Mouse (Mus musculus): ENCODE measurements around the gene Ankzf1. TPM values are rescaled to one million over a fixed set of nuclear protein-coding genes. Genes with fewer than 3 reads are reported as not detected.
"Not testable (repeated sequence)": the region's sequence is repeated elsewhere in the genome, so short reads cannot be mapped to it uniquely, and the experiment has no call there.

Ankzf1 gene
- polyA plus RNA-seq, 1 experiment: 3.6 TPM

DNA sequence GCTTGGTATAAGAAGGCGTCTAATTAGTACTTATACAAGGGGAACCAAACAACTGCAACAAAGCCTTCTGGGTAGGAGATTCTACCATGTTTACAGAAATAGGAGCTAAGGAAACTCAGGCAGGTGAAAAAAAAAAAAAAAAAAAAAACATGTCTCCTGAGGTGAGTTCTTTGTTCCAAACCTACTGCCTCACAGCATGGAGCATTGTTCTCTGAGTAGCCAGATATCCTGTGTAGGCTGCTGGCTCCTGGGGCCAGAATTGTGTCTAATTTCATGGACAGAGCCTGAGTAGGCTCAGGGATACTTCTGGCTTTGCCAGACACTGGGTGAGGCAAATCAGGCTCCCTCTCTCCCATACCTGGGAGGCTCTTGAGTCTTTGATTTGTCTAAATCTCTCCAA lies 35.7 kb downstream of the Ankzf1 start:
- H3K4me3 ChIP-seq (ENCODE audit: insufficient read depth, low read depth, low read length): no peak overlapping the region
- no peaks in the 10 kb centered on the region for H3K4me1 ChIP-seq (ENCODE audit: control insufficient read depth, insufficient read depth, insufficient read length, low read length)
- H3K27ac ChIP-seq (replicated peaks; ENCODE audit: low read depth, low read length): no peak overlapping the region

GRCm38 (mm10) chr1:75229158-75229557 lies 37.2 kb downstream of the Ankzf1 start:
- H3K4me3 ChIP-seq (ENCODE audit: insufficient read depth, low read depth, low read length): no peak overlapping the region
- no peaks in the 10 kb centered on the region for H3K4me1 ChIP-seq (ENCODE audit: control insufficient read depth, insufficient read depth, insufficient read length, low read length)
- no peak overlapping the region for H3K27ac ChIP-seq (replicated peaks; ENCODE audit: low read depth, low read length)

- peaks cover 5% of the 10 kb centered on the region; the same call in 1 of the 2 replicates for H3K4me1 ChIP-seq (ENCODE audit: control insufficient read depth, insufficient read depth, insufficient read length, low read length)
- no peak overlapping the region for H3K4me3 ChIP-seq (ENCODE audit: insufficient read depth, low read depth, low read length)
- H3K27ac ChIP-seq (replicated peaks; ENCODE audit: low read depth, low read length): no peak overlapping the region
Observed at GRCm38 (mm10) chr1:75230335-75230994, 38.5 kb downstream of the Ankzf1 start.

- Histone ChIP-seq H3K4me3 (ENCODE audit: insufficient read depth, low read depth, low read length) (no peak overlapping the region), H3K27ac (replicated peaks; ENCODE audit: low read depth, low read length) (no peak overlapping the region), H3K4me1 (ENCODE audit: control insufficient read depth, insufficient read depth, insufficient read length, low read length) (peaks cover 9% of the 10 kb centered on the region)
Observed at GRCm38 (mm10) chr1:75231224-75231623, 39.3 kb downstream of the Ankzf1 start.

DNA sequence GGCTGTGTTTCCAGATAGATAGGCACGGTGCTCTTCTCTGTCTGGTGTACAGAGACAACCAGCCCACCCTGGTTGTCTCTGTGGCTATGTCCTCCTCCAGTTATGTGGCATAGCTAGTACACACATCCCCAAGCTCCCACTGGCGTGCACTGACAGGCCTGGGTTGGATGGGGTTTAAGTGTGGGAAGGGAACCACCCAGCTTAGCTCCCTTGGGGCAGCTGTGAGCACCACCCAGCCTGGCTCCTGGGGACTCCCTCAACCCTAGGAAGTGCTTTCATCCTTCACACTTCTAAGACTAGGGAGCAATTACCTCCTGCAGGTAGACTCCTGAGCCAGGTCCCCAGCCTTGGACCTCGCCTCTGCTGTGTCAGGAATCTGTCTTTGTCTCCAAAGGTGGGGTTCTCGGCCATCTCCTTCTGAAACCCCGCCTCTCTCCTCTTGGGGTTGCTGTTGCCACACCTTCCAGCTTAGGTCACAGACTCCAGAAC lies 39.8 kb downstream of the Ankzf1 start, which contains the start of gene A630095N17Rik:
Gene A630095N17Rik, minus strand, starts transcription at position 439 of the 489 bp plus-strand sequence.
- H3K4me1 ChIP-seq (ENCODE audit: control insufficient read depth, insufficient read depth, insufficient read length, low read length): peaks cover 9% of the 10 kb centered on the region
- H3K4me3 ChIP-seq (ENCODE audit: insufficient read depth, low read depth, low read length): no peak within 1 kb of the TSS
- H3K27ac ChIP-seq (replicated peaks; ENCODE audit: low read depth, low read length): no peak within 1 kb of the TSS

DNA sequence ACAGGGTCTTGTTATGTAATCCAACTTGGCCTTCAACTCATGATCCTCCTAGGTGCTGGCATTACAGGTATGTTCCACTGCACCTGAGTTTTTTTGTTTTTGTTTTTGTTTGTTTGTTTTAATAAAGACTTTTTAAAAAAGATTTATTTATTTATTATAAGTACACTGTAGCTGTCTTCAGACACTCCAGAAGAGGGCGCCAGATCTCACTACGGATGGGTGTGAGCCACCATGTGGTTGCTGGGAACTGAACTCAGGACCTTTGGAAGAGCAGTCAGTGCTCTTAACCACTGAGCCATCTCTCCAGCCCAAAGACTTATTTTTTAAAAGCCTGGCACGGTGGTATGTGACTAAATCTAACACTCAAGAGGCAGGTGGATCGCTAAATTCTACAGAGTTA lies 40.5 kb downstream of the Ankzf1 start:
- not testable (repeated sequence) for H3K4me3 ChIP-seq (ENCODE audit: insufficient read depth, low read depth, low read length)

DNA sequence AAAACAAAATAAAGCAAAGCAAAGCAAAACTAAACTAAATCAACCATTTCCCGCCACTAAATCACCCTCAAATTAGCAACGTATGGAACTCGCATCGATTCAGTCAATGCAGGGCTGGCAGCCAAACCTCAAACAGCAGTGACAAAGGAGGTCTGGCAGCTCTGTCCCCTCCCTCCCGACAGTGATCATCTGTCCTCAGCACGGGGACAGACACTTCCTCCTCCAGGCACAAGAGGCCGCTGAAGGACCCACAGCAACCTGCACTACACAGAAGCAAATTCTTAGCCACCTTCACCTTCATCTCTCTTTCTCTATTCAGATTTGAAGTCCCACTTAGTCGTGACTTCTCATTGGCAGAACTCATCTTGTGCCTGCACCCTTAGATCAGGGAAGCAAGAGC lies 42.7 kb downstream of the Ankzf1 start:
- Histone ChIP-seq H3K4me3 (ENCODE audit: insufficient read depth, low read depth, low read length) (no peak overlapping the region), H3K4me1 (ENCODE audit: control insufficient read depth, insufficient read depth, insufficient read length, low read length) (peaks cover 9% of the 10 kb centered on the region), H3K27ac (replicated peaks; ENCODE audit: low read depth, low read length) (no peak overlapping the region)

More for the DNA sequence above, 40.5 kb downstream of the Ankzf1 start:
- H3K27ac ChIP-seq (replicated peaks; ENCODE audit: low read depth, low read length); H3K4me1 ChIP-seq (ENCODE audit: control insufficient read depth, insufficient read depth, insufficient read length, low read length): not testable (repeated sequence)

- peaks cover 9% of the 10 kb centered on the region for H3K4me1 ChIP-seq (ENCODE audit: control insufficient read depth, insufficient read depth, insufficient read length, low read length)
- peak within 1 kb of the TSS; percentile 82 for H3K4me3 ChIP-seq (ENCODE audit: insufficient read depth, low read depth, low read length)
- H3K27ac ChIP-seq (replicated peaks; ENCODE audit: low read depth, low read length): peak within 1 kb of the TSS; percentile 99
Observed at GRCm38 (mm10) chr1:75236117-75237050, 44.4 kb downstream of the Ankzf1 start, which contains the start of gene Dnajb2. Gene Dnajb2 (plus strand): TSS chr1:75236406.

DNA sequence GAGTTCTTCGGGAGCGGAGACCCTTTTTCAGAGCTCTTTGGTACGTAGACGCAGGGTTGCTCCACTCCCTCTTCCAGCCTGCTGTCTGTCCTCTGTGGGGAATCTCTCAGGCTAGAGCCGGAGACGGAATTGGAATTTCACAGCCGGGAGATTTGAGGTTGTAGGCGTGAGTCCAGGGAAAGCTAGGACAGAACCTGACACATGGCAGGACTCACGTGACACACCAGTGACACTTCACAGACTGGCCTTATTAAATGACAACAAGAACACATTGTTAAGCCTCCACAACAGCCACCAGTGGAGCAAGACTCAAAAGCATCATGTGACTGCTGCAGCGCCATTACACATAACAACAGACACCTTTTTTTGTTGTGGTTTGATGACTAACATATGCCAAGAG lies 47.6 kb downstream of the Ankzf1 start:
- no peak overlapping the region for H3K27ac ChIP-seq (replicated peaks; ENCODE audit: low read depth, low read length)
- H3K4me3 ChIP-seq (ENCODE audit: insufficient read depth, low read depth, low read length): no peak overlapping the region
- peaks cover 9% of the 10 kb centered on the region for H3K4me1 ChIP-seq (ENCODE audit: control insufficient read depth, insufficient read depth, insufficient read length, low read length)

GRCm38 (mm10) chr1:75243411-75243810 lies 51.5 kb downstream of the Ankzf1 start:
- Histone ChIP-seq H3K4me3 (ENCODE audit: insufficient read depth, low read depth, low read length) (no peak overlapping the region), H3K4me1 (ENCODE audit: control insufficient read depth, insufficient read depth, insufficient read length, low read length) (peaks cover 5% of the 10 kb centered on the region; the same call in 1 of the 2 replicates), H3K27ac (replicated peaks; ENCODE audit: low read depth, low read length) (no peak overlapping the region)

DNA sequence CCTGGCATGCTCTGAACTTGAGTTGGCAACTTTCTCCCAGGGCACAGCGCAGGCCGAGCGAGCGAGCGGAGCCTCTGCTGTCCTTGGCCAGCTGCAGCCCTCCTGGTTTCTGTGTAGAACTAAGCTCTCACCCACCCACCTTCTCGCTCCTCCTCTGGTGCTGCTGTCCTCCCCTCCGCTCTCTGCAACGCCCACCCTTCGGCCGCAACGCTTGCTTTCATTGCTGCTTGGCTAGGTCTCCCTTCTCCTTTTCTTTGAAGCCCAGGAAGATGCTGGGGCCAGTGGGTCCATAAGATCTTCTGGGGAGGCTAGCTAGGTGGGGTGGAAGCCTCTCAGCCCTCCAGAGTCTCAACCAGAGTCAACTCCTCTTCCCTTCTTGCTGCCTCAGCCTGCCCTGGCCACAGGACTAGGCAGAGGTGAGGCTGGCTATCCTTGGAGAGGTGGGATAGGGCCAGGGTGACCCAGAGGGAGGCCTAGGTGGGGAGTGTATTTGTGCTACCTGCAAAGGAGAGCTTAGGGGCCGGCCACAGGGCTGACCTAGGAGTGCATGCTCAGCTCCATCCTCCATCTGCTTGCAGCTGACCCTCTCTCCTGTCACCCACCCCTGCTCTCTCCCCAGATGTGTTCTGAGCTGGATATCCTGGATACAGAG lies 52.4 kb downstream of the Ankzf1 start:
- no peak overlapping the region for H3K27ac ChIP-seq (replicated peaks; ENCODE audit: low read depth, low read length)
- peaks cover 5% of the 10 kb centered on the region; the same call in 1 of the 2 replicates for H3K4me1 ChIP-seq (ENCODE audit: control insufficient read depth, insufficient read depth, insufficient read length, low read length)
- no peak overlapping the region for H3K4me3 ChIP-seq (ENCODE audit: insufficient read depth, low read depth, low read length)

- Histone ChIP-seq H3K4me3 (ENCODE audit: insufficient read depth, low read depth, low read length) (no peak overlapping the region), H3K4me1 (ENCODE audit: control insufficient read depth, insufficient read depth, insufficient read length, low read length) (peaks cover 5% of the 10 kb centered on the region; the same call in 1 of the 2 replicates), H3K27ac (replicated peaks; ENCODE audit: low read depth, low read length) (no peak overlapping the region)
Observed at GRCm38 (mm10) chr1:75244836-75245235, 52.9 kb downstream of the Ankzf1 start.

DNA sequence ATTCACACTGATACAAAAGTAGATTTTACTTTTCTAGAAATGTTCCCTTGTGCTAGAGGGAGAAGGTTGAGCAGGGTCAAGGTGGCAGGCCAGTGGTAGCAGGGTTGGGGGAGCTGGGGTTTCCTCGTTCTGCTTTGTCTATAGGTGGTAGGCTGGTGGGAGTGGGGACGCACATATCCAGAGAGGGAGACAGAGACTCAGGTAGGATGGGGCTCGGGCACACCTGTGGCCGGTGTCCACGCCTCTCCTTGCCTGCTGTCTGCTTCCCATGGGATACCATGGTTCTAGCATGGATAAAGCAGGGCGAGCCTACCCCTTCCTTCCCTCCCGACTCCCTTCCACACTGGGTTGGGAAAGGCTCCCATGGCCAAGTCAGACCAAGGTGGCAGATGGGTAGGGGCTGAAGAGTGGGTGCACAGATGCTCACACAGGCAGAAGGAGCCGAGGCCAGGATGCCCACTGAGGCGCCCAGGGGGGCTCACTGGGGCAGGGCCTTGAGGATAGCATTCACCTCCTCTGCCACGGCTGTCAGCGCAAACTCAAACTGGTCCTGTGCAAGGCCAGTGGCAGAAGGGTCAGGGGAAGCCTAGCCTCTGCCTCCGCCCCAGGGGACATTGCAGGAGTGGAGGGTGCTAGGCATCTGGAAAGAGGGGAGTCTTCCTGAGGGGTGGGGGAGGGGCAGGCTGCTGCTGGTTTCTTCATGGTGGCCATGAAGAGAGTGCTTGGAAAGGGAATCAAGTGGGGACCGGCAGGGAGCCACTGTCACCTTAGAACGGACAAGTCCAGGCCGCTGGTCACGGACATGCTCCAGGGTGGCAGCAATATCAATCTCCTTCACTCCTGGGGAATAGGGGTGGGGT lies 55.4 kb downstream of the Ankzf1 start:
- Histone ChIP-seq H3K27ac (replicated peaks; ENCODE audit: low read depth, low read length) (no peak overlapping the region), H3K4me3 (ENCODE audit: insufficient read depth, low read depth, low read length) (no peak overlapping the region), H3K4me1 (ENCODE audit: control insufficient read depth, insufficient read depth, insufficient read length, low read length) (peaks cover 5% of the 10 kb centered on the region; the same call in 1 of the 2 replicates)

All from brown adipose tissue, adult 24 weeks (tissue).